Mouse (Mus musculus): ENCODE results near the gene Prrc2b. TPM values are rescaled to one million over a fixed set of nuclear protein-coding genes. Genes with fewer than 3 reads are reported as not detected.

Gene Prrc2b
- polyA plus RNA-seq, 1 experiment from 2014 or later = 69.2 TPM

DNA sequence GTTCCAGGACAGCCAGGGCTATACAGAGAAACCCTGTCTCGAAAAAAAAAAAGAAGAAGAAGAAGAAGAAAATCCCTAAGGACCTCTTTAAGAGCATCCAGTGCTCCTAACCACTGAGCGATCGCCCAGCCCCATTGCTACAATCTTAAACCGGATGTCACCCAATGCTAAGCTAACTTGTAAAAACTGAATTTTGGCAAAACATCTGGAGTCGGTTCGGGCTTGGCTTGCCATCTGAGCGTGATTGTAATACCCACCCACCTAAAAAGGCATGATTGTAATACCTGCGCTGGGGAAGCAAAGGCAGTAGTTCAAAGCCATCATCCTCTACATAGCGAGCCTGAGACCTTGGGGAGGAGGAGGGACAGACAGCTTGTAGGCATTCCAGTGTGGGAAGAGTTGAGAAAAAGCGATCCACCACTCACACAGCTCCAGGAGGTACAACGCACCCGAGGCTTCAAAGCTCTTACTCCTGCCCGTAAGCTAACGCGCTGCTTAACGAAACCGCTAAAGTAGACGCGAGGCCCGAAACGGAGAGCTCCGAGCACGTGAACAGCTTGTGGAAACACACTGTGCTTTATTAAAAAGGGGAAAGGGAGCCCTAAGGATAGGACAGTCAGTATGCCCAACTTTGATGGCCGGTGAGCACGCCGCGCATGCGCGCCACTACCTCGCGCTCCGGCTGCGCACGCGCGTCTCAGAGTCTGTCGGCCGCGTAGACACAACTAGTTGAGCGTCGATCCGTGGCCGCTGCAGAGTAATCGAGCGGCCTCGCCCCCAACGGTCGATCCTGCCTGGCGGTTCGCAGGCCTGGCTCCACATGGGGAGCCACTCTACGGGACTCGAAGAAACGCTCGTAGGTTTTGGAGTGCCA lies 85.2 kb downstream of the Prrc2b start, which contains the start of gene Pomt1:
TSS of gene Pomt1 (plus strand) at position 705 of the 874 bp plus-strand sequence.
- peak; percentile 84 for ATAC-seq (ENCODE audit: insufficient number of reproducible peaks, insufficient read depth, low FRiP score, low TSS enrichment, low read depth)
- H3K9me3 ChIP-seq = no peaks in the 10 kb centered on the region
- under 1% methylated on average over 54 of the region's 54 CpGs for WGBS
- H3K9ac ChIP-seq (replicated peaks) = peak within 1 kb of the TSS; percentile 76
- peak within 1 kb of the TSS; percentile 65 for H3K4me3 ChIP-seq (replicated peaks)
- no peaks in the 10 kb centered on the region for H3K27me3 ChIP-seq
- peaks cover 17% of the 10 kb centered on the region for H3K4me1 ChIP-seq (replicated peaks)
- H3K4me2 ChIP-seq = peak within 1 kb of the TSS; percentile 79
- peaks cover 50% of the 10 kb centered on the region for H3K36me3 ChIP-seq
- peak within 1 kb of the TSS; percentile 91 for H3K27ac ChIP-seq

- peak overlapping the region; percentile 65 for H3K4me3 ChIP-seq (replicated peaks)
- under 1% methylated on average over 20 of the region's 20 CpGs for WGBS
- ATAC-seq (ENCODE audit: insufficient number of reproducible peaks, insufficient read depth, low FRiP score, low TSS enrichment, low read depth) = peak; percentile 52
- peak overlapping the region; percentile 91 for H3K27ac ChIP-seq
- peaks cover 17% of the 10 kb centered on the region for H3K4me1 ChIP-seq (replicated peaks)
- H3K9me3 ChIP-seq = no peaks in the 10 kb centered on the region
- H3K9ac ChIP-seq (replicated peaks) = peak overlapping the region; percentile 76
- peaks cover 44% of the 10 kb centered on the region for H3K36me3 ChIP-seq
- peak overlapping the region; percentile 79 for H3K4me2 ChIP-seq
- H3K27me3 ChIP-seq = no peaks in the 10 kb centered on the region
Measured at GRCm38 (mm10) chr2:32236760-32237487, 86.0 kb downstream of the Prrc2b start.

- WGBS = 45% methylated on average over 4 of the region's 4 CpGs
- Histone ChIP-seq H3K27ac (peak overlapping the region; percentile 37; the same call in 1 of the 2 replicates), H3K4me1 (replicated peaks) (peaks cover 17% of the 10 kb centered on the region), H3K4me2 (peak overlapping the region; percentile 79), H3K9ac (replicated peaks) (no peak overlapping the region), H3K9me3 (no peaks in the 10 kb centered on the region), H3K4me3 (replicated peaks) (peak overlapping the region; percentile 65), H3K36me3 (peaks cover 41% of the 10 kb centered on the region), H3K27me3 (no peaks in the 10 kb centered on the region)
- no peak for ATAC-seq (ENCODE audit: insufficient number of reproducible peaks, insufficient read depth, low FRiP score, low TSS enrichment, low read depth)
Measured at GRCm38 (mm10) chr2:32237571-32237970, 86.7 kb downstream of the Prrc2b start.

GRCm38 (mm10) chr2:32238708-32239435 lies 88.0 kb downstream of the Prrc2b start:
- Histone ChIP-seq H3K27me3 (no peaks in the 10 kb centered on the region), H3K27ac (no peak overlapping the region), H3K4me1 (replicated peaks) (peaks cover 17% of the 10 kb centered on the region), H3K36me3 (peaks cover 36% of the 10 kb centered on the region), H3K4me2 (no peak overlapping the region), H3K9ac (replicated peaks) (no peak overlapping the region), H3K4me3 (replicated peaks) (no peak overlapping the region), H3K9me3 (no peaks in the 10 kb centered on the region)
- no peak for ATAC-seq (ENCODE audit: insufficient number of reproducible peaks, insufficient read depth, low FRiP score, low TSS enrichment, low read depth)
- WGBS = 92% methylated on average over 9 of the region's 9 CpGs

DNA sequence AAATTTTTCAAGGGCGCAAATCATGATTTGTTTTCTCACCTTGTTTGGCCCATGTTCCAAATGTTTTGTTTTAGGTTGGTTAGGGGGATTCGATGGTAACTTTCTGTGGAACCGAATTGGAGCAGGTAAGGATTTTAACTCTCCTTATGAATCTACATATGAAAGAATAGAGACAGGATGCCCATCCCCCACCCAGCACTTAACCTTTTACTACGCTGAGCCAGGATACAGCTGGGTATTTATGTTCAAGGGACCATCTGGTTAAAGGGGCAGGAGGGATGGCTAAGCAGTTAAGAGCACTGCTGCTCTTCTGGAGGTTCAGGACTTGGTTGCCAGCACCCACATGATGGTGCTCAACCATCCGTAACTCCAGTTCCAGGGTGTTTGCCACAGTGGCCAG lies 89.7 kb downstream of the Prrc2b start:
- Histone ChIP-seq H3K9ac (replicated peaks) (no peak overlapping the region), H3K4me1 (replicated peaks) (peaks cover 6% of the 10 kb centered on the region; the same call in 1 of the 2 replicates), H3K27ac (no peak overlapping the region), H3K36me3 (peaks cover 40% of the 10 kb centered on the region), H3K9me3 (no peaks in the 10 kb centered on the region), H3K4me3 (replicated peaks) (no peak overlapping the region), H3K4me2 (no peak overlapping the region), H3K27me3 (no peaks in the 10 kb centered on the region)
- WGBS = 74% methylated on average over 5 of the region's 5 CpGs
- ATAC-seq (ENCODE audit: insufficient number of reproducible peaks, insufficient read depth, low FRiP score, low TSS enrichment, low read depth) = no peak

- no peaks in the 10 kb centered on the region for H3K9me3 ChIP-seq
- 82% methylated on average over 4 of the region's 4 CpGs for WGBS
- H3K4me2 ChIP-seq = no peak overlapping the region
- H3K4me1 ChIP-seq (replicated peaks) = no peaks in the 10 kb centered on the region
- ATAC-seq (ENCODE audit: insufficient number of reproducible peaks, insufficient read depth, low FRiP score, low TSS enrichment, low read depth) = no peak
- peaks cover 64% of the 10 kb centered on the region for H3K36me3 ChIP-seq
- no peak overlapping the region for H3K27ac ChIP-seq
- H3K9ac ChIP-seq (replicated peaks) = no peak overlapping the region
- no peaks in the 10 kb centered on the region for H3K27me3 ChIP-seq
- no peak overlapping the region for H3K4me3 ChIP-seq (replicated peaks)
Measured at GRCm38 (mm10) chr2:32242986-32243385, 92.1 kb downstream of the Prrc2b start.

- H3K9ac ChIP-seq (replicated peaks) = no peak overlapping the region
- no peaks in the 10 kb centered on the region for H3K9me3 ChIP-seq
- 86% methylated on average over 4 of the region's 4 CpGs for WGBS
- H3K4me1 ChIP-seq (replicated peaks) = no peaks in the 10 kb centered on the region
- no peak overlapping the region for H3K4me3 ChIP-seq (replicated peaks)
- no peaks in the 10 kb centered on the region for H3K27me3 ChIP-seq
- no peak overlapping the region for H3K27ac ChIP-seq
- H3K4me2 ChIP-seq = no peak overlapping the region
- ATAC-seq (ENCODE audit: insufficient number of reproducible peaks, insufficient read depth, low FRiP score, low TSS enrichment, low read depth) = no peak
- H3K36me3 ChIP-seq = peaks cover 90% of the 10 kb centered on the region
Measured at GRCm38 (mm10) chr2:32246741-32247140, 95.9 kb downstream of the Prrc2b start.

GRCm38 (mm10) chr2:32248377-32249361 lies 97.8 kb downstream of the Prrc2b start:
- H3K9ac ChIP-seq (replicated peaks) = no peak overlapping the region
- no peaks in the 10 kb centered on the region for H3K27me3 ChIP-seq
- H3K4me2 ChIP-seq = no peak overlapping the region
- H3K4me1 ChIP-seq (replicated peaks) = no peaks in the 10 kb centered on the region
- no peaks in the 10 kb centered on the region for H3K9me3 ChIP-seq
- peaks cover 98% of the 10 kb centered on the region for H3K36me3 ChIP-seq
- ATAC-seq (ENCODE audit: insufficient number of reproducible peaks, insufficient read depth, low FRiP score, low TSS enrichment, low read depth) = no peak
- no peak overlapping the region for H3K4me3 ChIP-seq (replicated peaks)
- no peak overlapping the region for H3K27ac ChIP-seq
- 78% methylated on average over 10 of the region's 10 CpGs for WGBS

DNA sequence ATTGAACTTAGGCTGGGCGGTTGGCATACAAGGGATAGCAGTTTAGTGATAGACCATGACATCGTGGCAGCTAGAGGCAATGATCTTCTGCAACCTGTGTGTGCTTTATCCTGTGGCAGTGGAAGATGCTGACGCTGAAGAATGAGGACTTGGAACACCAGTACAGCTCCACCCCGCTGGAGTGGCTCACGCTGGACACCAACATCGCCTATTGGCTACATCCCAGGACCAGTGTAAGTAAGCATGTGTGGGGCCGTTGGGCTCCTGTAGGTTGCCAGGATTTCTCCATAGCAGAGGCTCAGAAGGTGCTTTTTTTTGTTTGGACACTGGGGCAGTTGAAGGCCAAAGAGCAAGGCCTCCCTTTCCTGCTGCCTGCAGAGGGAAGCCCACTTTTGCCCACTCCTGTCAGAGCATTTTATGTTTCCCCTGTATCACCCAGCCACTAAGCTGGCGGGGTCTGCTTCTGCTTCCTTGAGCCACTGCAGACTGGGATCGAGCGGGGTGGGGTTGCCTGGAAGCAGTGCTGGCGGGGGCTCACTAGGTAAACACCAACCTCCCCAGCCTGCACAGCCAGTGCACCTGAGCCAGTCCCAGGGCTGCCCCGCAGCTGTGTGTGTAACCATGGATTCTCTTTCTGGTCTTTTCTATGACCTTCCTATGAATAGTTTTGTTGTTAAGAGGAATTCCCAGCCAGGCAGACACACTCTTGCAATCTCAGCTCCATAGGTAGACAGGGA lies 101.1 kb downstream of the Prrc2b start:
- H3K9ac ChIP-seq (replicated peaks) = peak overlapping the region; percentile 23; the same call in 1 of the 2 replicates
- ATAC-seq (ENCODE audit: insufficient number of reproducible peaks, insufficient read depth, low FRiP score, low TSS enrichment, low read depth) = no peak
- H3K4me3 ChIP-seq (replicated peaks) = no peak overlapping the region
- peaks cover 96% of the 10 kb centered on the region for H3K36me3 ChIP-seq
- H3K9me3 ChIP-seq = no peaks in the 10 kb centered on the region
- no peak overlapping the region for H3K27ac ChIP-seq
- H3K4me1 ChIP-seq (replicated peaks) = no peaks in the 10 kb centered on the region
- WGBS = 89% methylated on average over 12 of the region's 12 CpGs
- no peak overlapping the region for H3K4me2 ChIP-seq
- H3K27me3 ChIP-seq = no peaks in the 10 kb centered on the region

DNA sequence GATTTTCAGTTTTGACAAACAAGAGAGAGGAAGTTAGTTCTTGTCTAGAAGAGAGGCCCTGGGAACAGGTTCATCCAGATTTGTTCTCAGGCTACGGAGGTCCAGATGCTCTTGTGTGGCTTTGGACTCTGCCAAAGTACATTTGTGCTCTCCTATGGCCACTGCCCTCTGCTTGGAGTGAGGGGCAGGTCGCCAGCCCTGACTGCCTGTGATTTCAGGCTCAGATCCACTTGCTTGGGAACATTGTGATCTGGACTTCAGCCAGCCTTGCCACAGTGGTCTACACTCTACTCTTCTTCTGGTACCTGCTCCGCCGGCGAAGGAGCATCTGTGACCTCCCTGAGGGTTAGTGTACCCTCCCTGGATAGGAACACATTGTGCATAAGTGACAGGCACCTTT lies 101.8 kb downstream of the Prrc2b start:
- H3K27me3 ChIP-seq = no peaks in the 10 kb centered on the region
- peaks cover 96% of the 10 kb centered on the region for H3K36me3 ChIP-seq
- H3K9ac ChIP-seq (replicated peaks) = no peak overlapping the region
- H3K4me2 ChIP-seq = no peak overlapping the region
- no peaks in the 10 kb centered on the region for H3K4me1 ChIP-seq (replicated peaks)
- H3K27ac ChIP-seq = no peak overlapping the region
- no peaks in the 10 kb centered on the region for H3K9me3 ChIP-seq
- ATAC-seq (ENCODE audit: insufficient number of reproducible peaks, insufficient read depth, low FRiP score, low TSS enrichment, low read depth) = no peak
- no peak overlapping the region for H3K4me3 ChIP-seq (replicated peaks)
- WGBS = 92% methylated on average over 5 of the region's 5 CpGs
